Mouse (Mus musculus) embryonic fibroblast, embryonic 13.5 days (primary cell): ENCODE results near the gene Samd1. TPM values are rescaled to one million over a fixed set of nuclear protein-coding genes. Genes with fewer than 3 reads are reported as not detected.
"Not testable (repeated sequence)": the region's sequence is repeated elsewhere in the genome, so short reads cannot be mapped to it uniquely, and the experiment has no call there.

ENCODE experiments used
- H3K27ac ChIP-seq: 2 replicates; pipeline ENCODE4 v1.5.1; 2012; ENCODE audit warnings: low read length, control low read depth, inconsistent platforms; ENCODE audit not compliant: insufficient read depth
- H3K4me1 ChIP-seq: 2 replicates; pipeline ENCODE4 v1.6.1; 2011; ENCODE audit warnings: low read length; ENCODE audit not compliant: control insufficient read depth, insufficient read depth
- H3K4me3 ChIP-seq: 2 replicates; pipeline ENCODE4 v1.5.1; 2011; ENCODE audit warnings: mild to moderate bottlenecking, control low read depth, low read length; ENCODE audit not compliant: insufficient read depth
- CTCF ChIP-seq: IDR thresholded peaks from 2 replicates; pipeline ENCODE4 v1.5.1; 2011; ENCODE audit warnings: mild to moderate bottlenecking, control low read depth, low read length, moderate library complexity, borderline replicate concordance; ENCODE audit not compliant: insufficient read depth
- POLR2A ChIP-seq: IDR thresholded peaks from 2 replicates; pipeline ENCODE4 v1.6.1; 2011; ENCODE audit warnings: low read depth, mild to moderate bottlenecking, control low read depth, low read length, moderate library complexity
- polyA plus RNA-seq: library from polyadenylated mRNA; stranded (reverse); fragments of >200 nt; gene quantifications from 2 replicates; pipeline ENCODE4 v1.2.4, GENCODE M21; 2011; ENCODE audit warnings: low read depth; ENCODE audit not compliant: missing spikeins, insufficient read length

Gene Samd1
- polyA plus RNA-seq, 1 experiment: 47.9 TPM

DNA sequence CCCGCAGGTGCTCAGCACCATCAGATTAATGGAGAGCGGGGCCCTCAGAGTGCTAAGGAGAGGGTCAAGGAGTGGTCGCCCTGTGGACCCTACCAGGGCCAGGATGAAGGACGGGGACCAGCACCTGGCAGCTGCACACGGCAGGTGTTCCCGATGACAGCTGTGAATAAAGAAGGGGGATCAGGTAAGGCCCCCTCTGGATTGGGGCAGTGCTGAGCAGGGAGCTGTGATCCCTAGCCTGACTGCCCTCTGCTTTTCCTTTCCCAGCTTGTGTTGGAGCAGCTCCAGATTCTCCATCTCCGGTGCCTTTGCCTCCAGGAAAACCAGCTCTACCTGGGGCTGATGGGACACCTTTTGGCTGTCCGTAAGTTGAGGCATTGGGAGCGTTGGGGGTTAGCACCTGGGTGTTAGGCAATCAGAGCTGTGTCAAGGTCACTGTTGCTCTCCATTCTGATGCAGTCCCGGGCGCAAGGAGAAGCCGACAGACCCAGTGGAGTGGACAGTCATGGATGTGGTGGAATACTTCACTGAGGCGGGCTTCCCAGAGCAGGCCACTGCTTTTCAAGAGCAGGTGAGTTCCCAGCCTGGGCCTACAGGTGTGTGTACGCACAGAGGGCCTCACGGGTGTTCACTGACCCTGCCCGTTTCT lies 1.7 kb downstream of the Samd1 start:
- Histone ChIP-seq H3K27ac (no peak overlapping the region), H3K4me3 (peak overlapping the region; percentile 81), H3K4me1 (peaks cover 6% of the 10 kb centered on the region; the same call in 1 of the 2 replicates)
- TF ChIP-seq POLR2A (no peak), CTCF (no peak)

DNA sequence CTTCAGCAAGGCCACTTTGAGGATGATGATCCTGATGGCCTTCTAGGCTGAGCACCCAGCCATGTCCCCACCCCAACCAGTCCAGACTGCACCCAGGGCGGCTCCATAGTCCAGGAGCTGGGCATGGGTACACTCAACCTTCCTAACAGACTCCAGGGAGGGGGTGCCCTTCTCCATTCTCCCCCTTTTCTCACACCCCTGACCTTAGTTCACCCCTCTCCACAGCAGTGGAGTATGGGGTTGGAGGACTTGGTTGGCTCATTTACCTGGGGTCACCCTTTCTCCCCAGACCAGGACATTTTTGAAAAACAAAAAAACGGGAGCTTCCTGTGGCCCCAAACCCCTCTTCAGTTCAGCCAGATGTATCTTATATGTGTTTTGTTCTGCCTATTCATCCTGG lies 2.4 kb downstream of the Samd1 start:
- TF ChIP-seq POLR2A: no peak
- TF ChIP-seq CTCF: no peak
- Histone ChIP-seq H3K4me1 (peaks cover 6% of the 10 kb centered on the region; the same call in 1 of the 2 replicates), H3K27ac (no peak overlapping the region), H3K4me3 (no peak overlapping the region)

DNA sequence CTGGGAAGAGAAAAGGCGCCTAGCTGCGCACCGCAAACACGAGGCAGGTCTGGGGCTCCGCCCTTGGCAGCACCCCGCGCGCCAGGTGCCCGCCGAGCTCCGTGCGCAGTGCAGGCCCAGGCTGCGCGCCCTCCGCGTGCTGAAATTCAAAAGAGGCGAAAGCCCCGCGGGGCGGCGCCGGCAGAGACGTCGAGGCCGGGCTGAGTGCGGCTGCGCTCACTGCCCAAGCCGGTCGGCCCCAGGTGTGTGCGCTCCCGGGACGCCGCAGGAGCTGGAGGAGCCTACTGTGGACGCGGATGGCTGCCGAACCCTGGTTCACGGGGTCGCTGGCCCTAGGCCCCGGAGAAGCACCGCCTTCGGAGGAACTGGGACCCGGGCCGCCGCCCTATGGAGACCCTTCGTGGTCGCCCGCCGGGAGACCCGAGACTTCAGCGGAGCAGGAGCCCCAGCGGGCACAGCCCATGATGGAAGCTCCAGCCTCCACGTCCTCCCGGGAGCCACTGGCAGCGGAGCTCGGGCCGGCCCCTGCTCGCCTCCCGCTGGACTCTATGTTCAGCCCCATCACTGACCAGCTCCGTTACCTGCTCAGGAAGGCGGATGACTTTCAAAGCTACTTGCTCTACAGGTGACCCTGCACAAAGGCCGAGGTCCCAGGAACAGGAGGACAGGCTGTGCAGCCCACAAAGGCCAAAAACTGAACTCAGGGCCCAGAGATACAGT lies 4.0 kb downstream of the Samd1 start, which contains the start of gene 1700067K01Rik:
Gene 1700067K01Rik (plus strand): TSS at position 222 of the 720 bp plus-strand sequence.
- H3K4me3 ChIP-seq: no peak within 1 kb of the TSS
- no peak within 1 kb of the TSS for H3K27ac ChIP-seq
- peaks cover 9% of the 10 kb centered on the region; the same call in 1 of the 2 replicates for H3K4me1 ChIP-seq
- TF ChIP-seq POLR2A: no peak
- TF ChIP-seq CTCF: no peak

DNA sequence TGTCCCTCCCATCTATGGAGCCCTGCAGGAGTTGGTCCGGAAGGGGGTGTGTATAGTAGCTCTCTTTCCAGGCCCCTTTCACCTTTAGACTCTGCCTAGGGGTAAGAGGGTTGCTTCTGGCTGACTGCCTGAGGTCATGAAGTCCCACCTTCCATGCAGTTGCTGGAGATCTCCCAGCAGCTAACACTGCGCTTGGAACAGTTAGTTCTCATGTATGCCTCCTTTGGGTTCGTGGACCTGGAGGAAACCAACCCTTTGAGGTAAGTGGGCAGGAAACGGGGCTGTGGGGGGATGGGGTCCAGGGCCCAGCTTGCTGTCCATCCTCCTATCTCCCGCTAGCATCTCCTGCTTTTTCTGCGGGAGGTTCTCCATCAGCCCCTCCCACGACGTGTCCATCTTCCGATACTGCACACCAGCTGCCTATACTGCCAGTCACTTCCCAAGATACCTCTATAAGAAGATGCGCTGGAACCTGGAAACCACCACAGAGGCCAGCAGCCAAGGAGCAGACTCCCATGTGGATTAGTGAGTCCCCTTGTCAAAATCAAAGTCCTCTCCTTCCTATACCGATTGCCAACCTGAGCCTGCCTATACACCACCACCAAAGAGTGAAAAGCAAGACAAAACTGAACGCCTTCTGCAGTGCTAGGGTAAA lies 5.6 kb downstream of the Samd1 start:
- no peak overlapping the region for H3K27ac ChIP-seq
- TF ChIP-seq POLR2A (peak; percentile 30; the same call in 1 of the 2 replicates), CTCF (no peak)
- peaks cover 9% of the 10 kb centered on the region; the same call in 1 of the 2 replicates for H3K4me1 ChIP-seq
- H3K4me3 ChIP-seq: no peak overlapping the region

DNA sequence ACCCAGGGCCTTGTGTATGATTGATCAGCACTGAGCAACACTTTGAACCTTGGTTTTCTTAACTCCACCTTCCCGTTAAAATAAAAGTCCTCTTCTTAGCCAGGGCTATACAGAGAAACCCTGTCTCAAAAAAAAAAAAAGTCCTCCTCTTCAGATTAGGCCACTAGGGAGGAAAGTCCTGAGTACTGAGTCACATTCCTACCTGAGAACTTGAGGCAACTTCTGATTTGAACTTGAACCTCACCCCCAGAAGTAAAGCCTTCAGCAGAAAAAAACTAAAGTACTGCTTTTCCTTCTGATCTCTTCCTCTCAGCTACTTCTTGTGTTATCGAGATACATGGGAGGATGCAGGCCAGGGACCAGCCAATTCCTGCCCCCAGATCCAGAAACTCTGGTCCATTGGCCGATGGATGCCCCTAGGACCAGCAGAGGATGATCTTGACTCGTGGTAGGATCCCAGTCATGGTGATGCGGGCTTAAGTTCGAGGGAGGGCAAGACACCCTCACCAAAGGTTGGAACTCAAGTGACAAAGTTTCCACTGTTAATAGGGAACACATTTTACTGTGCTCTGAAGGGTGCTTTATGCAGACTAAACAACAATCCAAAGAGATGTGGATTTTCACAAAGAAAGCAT lies 6.3 kb downstream of the Samd1 start:
- peak overlapping the region; percentile 90 for H3K27ac ChIP-seq
- H3K4me1 ChIP-seq: peaks cover 9% of the 10 kb centered on the region; the same call in 1 of the 2 replicates
- TF ChIP-seq CTCF: no peak
- TF ChIP-seq POLR2A: no peak
- peak overlapping the region; percentile 62 for H3K4me3 ChIP-seq

DNA sequence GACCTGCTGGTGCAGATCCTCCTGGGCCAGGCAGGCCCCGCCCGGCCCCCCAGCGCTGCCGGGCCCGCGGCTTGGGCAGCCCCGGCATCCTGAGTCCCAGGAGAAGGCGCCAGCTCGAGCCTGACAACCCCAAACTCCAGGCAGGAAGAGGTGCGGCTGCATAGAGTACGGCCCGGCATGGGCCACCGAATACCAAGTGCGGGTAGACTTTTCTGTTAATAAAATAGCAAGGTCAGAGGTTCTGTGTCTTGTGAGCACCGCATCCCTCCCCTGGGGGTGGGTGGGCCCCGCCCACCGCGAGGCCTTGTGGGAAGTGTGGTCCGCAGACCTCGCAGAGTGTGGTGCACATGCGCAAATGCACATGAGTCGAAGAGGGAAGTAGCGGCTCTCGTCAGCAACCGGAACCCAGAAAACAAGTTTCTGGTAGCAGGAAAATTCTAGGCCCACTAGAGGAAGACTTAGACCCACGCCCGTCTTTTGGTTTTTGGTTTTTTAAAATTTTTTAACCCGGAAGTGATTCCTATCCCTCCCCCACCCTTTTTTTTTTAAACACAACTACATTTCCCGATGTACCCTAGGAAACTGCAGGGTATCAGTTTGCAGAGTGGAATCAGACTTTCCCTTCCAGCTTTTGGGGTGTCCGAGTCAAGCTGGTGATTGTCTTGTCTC lies 7.2 kb downstream of the Samd1 start:
- H3K4me1 ChIP-seq: peaks cover 6% of the 10 kb centered on the region; the same call in 1 of the 2 replicates
- peak overlapping the region; percentile 90 for H3K27ac ChIP-seq
- TF ChIP-seq POLR2A (peak; percentile 65), CTCF (no peak)
- peak overlapping the region; percentile 62 for H3K4me3 ChIP-seq

DNA sequence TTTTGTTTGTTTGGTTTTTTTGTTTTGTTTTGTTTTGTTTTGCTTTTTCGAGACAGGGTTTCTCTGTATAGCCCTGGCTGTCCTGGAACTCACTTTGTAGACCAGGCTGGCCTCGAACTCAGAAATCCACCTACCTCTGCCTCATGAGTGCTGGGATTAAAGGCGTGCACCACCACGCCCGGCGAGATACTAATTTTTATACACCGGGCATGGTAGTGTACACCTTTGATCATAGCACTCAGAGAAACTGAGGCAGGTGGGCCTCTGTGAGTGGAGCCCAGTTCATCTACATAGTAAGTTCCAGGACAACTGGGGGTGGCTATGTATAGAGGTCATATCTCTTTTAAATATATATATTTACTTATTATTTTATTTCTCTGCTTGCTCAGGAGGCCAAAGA lies 8.0 kb downstream of the Samd1 start:
- not testable (repeated sequence) for H3K27ac ChIP-seq, H3K4me3 ChIP-seq, H3K4me1 ChIP-seq

DNA sequence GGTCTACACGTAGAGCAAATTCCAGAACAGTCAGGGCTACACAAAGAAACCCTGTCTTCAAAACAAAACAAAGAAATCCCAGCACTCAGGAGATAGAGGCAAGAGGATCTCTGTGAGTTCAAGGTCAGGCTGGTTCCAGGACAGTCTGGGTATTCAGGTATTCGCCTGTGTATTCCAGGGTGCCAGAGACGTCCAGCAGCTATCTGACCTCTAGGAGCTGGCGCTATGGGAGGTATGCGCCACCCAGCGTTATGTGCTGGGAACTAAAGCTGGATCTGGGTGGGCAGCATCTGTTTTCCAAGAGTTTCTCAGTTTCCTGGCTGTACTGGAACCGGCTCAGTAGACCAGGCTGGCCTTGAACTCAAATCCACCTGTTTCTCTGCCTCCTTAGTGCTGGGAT lies 10.9 kb downstream of the Samd1 start:
- Histone ChIP-seq H3K27ac (no peak overlapping the region), H3K4me1 (peaks cover 5% of the 10 kb centered on the region; the same call in 1 of the 2 replicates), H3K4me3 (no peak overlapping the region)
- no peak for TF ChIP-seq POLR2A
- peak; percentile 39; the same call in 1 of the 2 replicates for TF ChIP-seq CTCF

DNA sequence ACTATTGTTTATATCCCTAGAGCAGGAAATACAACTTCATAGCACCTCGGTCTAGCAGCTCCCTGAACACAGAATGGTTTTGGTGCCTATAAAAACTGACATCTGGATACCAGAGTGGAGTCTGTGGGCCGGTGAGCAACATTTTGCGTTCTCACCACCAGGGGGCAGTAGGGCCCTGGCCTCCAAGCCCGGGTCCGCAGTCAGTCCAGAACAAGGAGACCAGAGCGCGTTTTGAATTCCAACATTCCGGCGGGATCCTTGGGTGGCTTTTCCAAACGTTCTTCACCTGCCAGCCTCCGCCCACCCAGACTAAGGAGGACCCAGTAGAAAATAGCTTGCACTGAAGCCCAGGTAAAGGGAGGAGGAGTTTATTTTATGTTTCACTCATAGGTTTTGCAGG lies 12.4 kb downstream of the Samd1 start:
- Histone ChIP-seq H3K27ac (no peak overlapping the region), H3K4me1 (peaks cover 3% of the 10 kb centered on the region; the same call in 1 of the 2 replicates), H3K4me3 (no peak overlapping the region)
- TF ChIP-seq POLR2A (no peak), CTCF (peak; percentile 87)
